Mouse (Mus musculus) brain, embryonic 14.5 days (tissue): ENCODE results near the gene Col6a5. TPM values are rescaled to one million over a fixed set of nuclear protein-coding genes. Genes with fewer than 3 reads are reported as not detected.
A peak's percentile ranks its signal among the peaks of the same experiment; 100 is the strongest.

Source experiments
- DNase-seq: peaks from one replicate; pipeline ENCODE4 v3.0.0-alpha.2; 2011; ENCODE audit warnings: low read depth
- CTCF ChIP-seq: fragments of 200-500 bp; IDR thresholded peaks from 2 replicates; pipeline ENCODE4 v1.5.1; 2012; ENCODE audit warnings: inconsistent platforms, mild to moderate bottlenecking, moderate library complexity, borderline replicate concordance; ENCODE audit not compliant: insufficient read depth, insufficient read length; ENCODE audit errors: extremely low read depth
- POLR2A ChIP-seq: fragments of 200-500 bp; IDR thresholded peaks from 2 replicates; pipeline ENCODE4 v1.6.1; 2012; ENCODE audit warnings: mild to moderate bottlenecking, inconsistent platforms, borderline replicate concordance; ENCODE audit not compliant: poor library complexity, insufficient read depth, insufficient read length, severe bottlenecking; ENCODE audit errors: extremely low read depth
- polyA plus RNA-seq: library from polyadenylated mRNA; depleted of rRNA; stranded (reverse); fragments of >200 nt; gene quantifications from 2 replicates; pipeline ENCODE4 v1.2.3, GENCODE M21; 2012

Col6a5 gene
- polyA plus RNA-seq, 1 experiment = 0.57 TPM

DNA sequence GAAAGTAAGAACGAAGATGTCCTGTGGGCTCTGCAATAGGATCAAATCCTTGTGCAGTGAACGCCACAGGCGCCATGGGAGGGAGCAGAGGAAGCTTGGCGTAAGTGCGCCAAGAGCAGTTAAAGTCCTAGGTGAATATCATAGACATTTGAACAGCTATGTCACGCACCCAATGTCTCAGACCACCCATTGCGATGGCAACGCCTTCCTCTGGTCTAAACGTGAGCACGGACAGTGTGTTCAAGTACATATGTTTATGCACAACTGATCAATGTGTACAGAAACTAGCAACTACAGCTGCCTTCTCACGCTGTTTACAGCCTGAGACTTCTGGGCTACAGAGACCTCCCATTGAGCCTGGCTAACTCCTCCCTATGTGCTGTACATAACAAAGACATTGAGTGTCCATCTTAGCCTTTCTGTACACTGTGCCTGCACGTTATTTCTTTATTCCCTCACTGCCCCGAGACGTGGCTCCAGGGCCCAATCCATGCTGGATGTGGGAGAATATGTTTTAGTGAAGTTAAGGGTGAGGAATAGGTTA lies 11.0 kb upstream of the Col6a5 start:
- DNase-seq = no peak

DNA sequence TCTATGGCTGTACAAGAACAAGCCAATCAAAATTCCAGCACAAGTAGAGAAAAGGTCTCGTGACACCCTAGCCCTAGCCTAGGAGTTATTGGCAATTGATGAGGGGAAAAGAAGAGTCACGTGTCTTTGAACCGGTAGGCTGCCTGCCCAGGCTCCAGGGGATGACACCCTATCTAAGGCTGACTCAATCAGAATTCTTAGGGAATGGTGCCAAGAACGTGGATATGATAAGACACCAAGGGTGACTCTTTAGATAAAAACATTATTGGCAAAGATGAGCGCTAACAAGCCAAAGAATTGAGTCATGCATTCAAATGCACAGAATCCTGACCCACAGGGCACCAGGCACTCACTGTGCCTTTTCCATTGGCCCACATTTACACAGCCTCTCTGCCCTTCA lies 10.5 kb upstream of the Col6a5 start:
- no peak for DNase-seq
- no peak for TF ChIP-seq POLR2A
- no peak for TF ChIP-seq CTCF

More for the DNA sequence above, 11.0 kb upstream of the Col6a5 start:
- TF ChIP-seq POLR2A (no peak), CTCF (no peak)

DNA sequence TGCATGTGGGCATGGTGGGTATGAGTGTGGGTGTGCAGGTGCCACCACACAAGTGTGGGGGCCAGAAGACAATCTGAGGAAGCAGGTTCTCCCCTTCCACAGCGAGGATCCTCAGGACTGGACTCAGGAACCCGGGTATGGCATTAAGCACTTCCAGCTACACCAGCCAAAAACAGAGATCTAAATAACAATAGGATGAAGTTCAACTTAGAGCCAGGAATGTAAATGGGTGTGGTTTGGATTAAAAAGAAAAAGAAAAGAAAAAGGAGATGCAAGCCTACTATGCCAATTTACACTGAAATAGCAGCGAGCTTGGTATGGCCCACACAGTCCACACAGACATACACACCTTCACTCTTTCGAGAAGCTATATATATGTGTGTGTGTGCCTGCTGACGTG lies 7.5 kb upstream of the Col6a5 start:
- no peak for TF ChIP-seq CTCF
- no peak for TF ChIP-seq POLR2A

DNA sequence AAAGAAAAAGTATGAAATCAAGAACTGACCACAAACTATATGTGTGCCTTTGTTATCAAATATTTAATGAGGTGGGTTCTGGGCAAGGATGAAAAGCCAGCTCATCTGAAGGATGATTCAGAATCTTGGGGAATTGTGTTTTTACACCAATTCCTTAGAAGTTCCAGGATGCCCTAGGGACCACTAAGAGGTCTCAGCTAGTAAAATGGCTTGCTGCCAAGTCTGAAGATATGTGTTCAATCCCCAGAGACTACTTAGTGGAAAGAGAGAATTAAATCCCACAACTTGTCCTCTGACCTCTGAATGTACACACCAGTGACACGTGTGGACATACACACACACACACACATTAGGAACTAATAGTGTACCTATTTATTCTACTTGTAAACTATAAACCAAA lies 1.3 kb downstream of the Col6a5 start:
- no peak for TF ChIP-seq CTCF
- TF ChIP-seq POLR2A = no peak
- DNase-seq = no peak

More for the DNA sequence above, 7.5 kb upstream of the Col6a5 start:
- no peak for DNase-seq

DNA sequence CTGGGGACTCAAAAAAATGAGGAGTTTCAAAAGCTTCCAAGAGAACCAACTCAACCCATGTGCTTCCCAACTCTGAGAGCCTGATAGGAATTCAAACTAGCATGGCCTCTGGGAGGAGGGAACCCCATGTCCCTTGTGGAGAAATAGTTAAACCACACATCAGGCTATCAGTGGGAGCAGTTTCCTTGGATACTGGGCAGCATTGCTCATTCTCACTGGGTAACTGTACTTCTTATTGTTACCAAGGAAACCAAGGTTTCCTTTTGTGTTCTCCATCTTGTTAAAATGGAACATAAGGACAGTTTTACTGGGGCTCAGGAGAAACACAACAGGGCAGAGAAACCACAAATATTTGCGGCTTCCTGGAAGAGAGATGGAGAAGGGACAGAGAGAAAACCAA lies 10.7 kb downstream of the Col6a5 start:
- peak; percentile 67 for DNase-seq
- no peak for TF ChIP-seq POLR2A
- TF ChIP-seq CTCF = no peak

DNA sequence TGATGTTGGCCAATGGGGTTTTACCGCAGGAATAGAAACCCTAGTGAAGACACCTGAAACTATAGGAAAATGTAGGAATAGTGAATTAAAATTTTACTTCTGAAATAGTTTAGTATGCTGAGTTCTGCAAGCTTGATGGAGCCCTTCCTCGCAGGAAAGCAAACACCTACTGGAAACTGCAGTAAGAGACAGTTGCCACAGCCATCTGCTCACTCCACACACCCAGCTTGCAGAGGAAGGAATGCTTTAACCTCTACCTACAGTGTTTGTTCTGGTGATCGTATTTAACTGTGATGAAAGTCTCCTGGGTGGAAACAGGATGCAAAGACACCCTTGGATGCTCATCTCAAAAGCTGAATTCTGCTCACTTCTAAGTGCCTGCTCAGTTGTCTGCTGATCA lies 12.9 kb downstream of the Col6a5 start:
- DNase-seq = peak; percentile 25
- TF ChIP-seq CTCF = no peak
- no peak for TF ChIP-seq POLR2A

DNA sequence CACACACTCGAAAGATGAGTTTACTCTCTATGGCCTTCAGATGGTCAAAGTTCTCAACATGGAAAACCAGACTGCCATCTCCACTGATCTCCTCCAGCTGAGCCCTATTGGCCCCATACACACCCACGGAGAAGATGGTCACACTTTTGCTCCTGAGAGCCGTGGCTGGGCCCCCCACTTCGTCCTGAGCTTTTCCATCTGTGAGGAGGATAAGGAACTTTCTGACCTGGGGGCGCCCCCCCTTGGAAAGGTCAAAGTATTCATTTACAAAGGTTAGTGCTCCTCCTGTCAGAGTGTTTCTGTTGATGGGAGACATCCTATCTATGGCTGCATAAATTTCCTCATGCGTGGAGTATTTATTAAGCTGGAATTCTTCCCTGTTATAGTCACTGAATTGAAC lies 26.6 kb downstream of the Col6a5 start:
- no peak for DNase-seq
- no peak for TF ChIP-seq POLR2A
- TF ChIP-seq CTCF = no peak

DNA sequence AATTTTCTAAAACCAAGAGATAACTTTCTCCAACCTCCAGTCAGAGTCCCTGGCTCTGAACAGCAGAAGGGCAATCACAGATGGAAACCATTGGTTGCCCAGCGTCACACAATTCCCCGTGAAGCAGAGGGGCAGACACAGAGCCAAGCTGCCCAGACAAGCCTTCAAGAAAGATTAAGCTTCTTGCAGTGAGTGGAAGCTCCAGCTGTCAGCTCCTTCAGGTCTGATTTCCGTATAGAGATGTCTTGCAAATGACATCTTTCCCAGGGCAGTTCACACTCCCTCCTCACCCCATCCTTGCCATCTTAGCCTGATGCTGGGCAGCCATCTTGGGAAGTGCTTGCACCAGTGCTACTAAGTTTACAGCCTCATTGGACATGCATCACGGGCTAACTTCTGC lies 31.2 kb downstream of the Col6a5 start:
- no peak for TF ChIP-seq POLR2A
- no peak for TF ChIP-seq CTCF
- peak; percentile 32 for DNase-seq

DNA sequence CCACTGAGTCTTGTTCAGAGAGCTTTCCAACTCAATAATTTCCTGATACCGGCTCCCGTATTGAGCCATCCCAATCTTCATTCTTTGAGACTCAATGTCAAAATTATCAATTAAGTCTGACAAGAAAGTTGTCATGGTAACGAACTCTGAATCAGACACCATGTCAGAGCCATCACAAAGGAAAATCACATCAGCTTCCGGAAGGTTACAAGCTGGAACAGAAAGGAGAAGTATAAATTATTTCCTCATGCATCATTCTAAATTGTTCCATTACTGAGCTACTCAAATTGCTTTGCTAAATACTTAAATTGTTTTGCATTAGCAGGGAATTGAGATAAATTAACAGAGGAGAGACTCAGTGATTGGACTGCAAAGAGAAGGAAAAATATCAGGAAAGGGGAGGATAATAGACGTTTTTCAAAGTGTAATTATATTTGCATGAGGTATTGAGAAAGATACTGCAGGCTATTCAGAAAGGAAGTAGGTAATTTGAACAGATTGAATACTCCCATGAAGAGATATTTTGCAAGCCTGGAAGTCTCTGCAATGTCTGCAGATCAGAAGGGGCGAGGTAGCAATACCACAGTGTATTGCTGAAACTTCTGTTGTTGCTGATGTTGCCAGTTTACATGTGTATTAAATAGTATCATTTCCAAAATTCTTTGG lies 31.9 kb downstream of the Col6a5 start:
- TF ChIP-seq POLR2A (no peak), CTCF (no peak)
- DNase-seq = peak; percentile 74

DNA sequence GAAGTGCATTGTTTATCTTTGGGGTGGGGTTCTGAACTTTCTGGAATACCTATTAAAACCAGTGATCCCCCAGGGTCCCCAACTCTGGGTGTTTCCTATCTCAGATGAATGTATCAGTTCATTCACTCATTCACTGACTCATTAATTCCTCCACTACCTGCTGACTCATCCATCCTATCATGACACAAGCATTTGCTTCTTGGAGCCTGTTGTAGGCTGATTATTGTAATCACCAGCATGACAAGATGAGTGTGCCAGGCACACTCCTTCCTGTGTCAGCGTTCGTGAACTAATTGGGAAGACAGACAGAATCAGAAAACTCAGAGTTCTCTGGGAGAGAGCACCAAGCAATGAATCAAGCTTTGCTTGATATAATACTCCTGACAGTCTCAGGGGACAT lies 36.8 kb downstream of the Col6a5 start:
- no peak for DNase-seq
- TF ChIP-seq CTCF (no peak), POLR2A (no peak)

DNA sequence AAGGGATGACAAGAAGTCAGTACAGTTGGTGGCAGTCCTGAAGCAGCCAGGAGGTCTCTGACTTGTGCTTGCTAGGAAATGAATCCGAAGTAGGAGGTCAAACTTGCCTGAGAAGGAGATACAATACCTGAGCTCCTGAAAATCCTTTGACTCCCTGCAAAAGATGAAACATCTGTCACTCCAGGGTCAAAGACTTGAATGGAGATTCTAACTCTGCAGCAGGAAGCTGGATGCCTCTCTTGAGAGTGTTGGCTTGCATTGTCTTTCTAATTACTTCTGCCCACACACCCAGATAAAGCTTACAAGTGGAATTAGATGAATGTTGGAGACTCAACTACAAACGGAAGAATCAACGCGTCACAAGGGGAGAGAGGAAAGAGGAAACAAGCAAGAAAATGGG lies 45.3 kb downstream of the Col6a5 start:
- TF ChIP-seq CTCF (no peak), POLR2A (no peak)

DNA sequence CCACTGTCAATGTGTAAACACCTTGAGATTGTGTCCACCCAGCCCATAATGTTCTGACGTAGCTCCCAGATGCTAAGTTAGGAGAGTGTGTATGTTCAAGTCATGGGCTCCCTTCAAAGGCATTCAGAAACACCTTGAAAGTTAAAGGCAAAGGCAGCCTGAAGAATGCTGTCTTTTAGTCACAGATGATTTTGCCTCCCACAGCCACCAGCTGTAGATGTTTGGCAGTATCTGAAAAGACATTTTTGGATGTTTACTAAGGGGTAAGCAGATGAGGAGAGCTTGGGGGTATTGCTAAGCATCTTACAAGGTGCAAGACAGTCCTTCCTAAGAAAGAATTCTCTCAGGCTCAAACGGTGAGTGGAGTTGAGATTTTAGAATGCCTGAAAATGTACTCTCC lies 50.3 kb downstream of the Col6a5 start:
- no peak for DNase-seq
- TF ChIP-seq POLR2A (no peak), CTCF (no peak)

More for the DNA sequence above, 45.3 kb downstream of the Col6a5 start:
- DNase-seq = no peak
